Mouse (Mus musculus): ENCODE measurements at regions not wholly inside any gene's neighbourhood (a gene's known extent, or its start where the extent isn't known, plus 50 kb on each side); places are given as distances from the start of the nearest gene placed in this dataset.

DNA sequence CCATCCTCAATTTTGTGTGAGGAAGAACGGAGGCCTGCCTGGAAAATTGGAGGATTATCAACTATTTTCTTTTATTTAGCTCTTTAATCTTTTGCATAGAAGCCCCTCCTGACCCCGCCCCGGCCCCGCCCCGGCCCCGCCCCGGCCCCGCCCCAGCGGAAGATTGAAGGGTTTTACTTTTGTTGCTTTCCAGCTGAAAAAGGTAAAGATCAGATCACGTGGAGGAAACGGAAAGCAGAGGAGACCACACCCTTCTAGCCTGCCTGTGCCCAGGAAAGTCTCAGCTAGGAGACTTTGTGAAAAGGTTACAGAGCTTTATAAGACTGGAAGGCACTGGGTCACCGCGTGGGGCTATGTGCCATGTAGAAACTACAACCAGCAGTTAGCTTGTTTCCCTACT is 186.5 kb upstream of the Ccdc122 start:
- H3K9ac ChIP-seq (replicated peaks; ENCODE audit: low read depth, low read length), result no peak overlapping the region
- H3K4me1 ChIP-seq (ENCODE audit: control insufficient read depth, insufficient read depth), result peaks cover 9% of the 10 kb centered on the region; the same call in 1 of the 2 replicates
- DNase-seq (ENCODE audit: low spot score), result no peak
- H3K36me3 ChIP-seq (replicated peaks; ENCODE audit: control insufficient read depth, insufficient read depth, low read length), result no peaks in the 10 kb centered on the region
- no peaks in the 10 kb centered on the region for H3K9me3 ChIP-seq (replicated peaks; ENCODE audit: control insufficient read depth, low read length)
- TF ChIP-seq EP300 (IDR thresholded peaks at IDR 0.05; ENCODE audit: low read depth), result no peak
- no peak for TF ChIP-seq CTCF (IDR thresholded peaks at IDR 0.05; ENCODE audit: low read depth)
- no peak overlapping the region for H3K27ac ChIP-seq (ENCODE audit: low read depth)
- no peak overlapping the region for H3K4me3 ChIP-seq (ENCODE audit: low read depth, low read length)
- no peak overlapping the region for H3K4me2 ChIP-seq (ENCODE audit: low read depth, low read length)
- H3K27me3 ChIP-seq (ENCODE audit: control insufficient read depth, insufficient read depth, low read length), result no peaks in the 10 kb centered on the region
- whole genome bisulfite sequencing, result 45% methylated on average over 13 of the region's 13 CpGs
- ATAC-seq (ENCODE audit: insufficient read depth, low read depth), result no peak

DNA sequence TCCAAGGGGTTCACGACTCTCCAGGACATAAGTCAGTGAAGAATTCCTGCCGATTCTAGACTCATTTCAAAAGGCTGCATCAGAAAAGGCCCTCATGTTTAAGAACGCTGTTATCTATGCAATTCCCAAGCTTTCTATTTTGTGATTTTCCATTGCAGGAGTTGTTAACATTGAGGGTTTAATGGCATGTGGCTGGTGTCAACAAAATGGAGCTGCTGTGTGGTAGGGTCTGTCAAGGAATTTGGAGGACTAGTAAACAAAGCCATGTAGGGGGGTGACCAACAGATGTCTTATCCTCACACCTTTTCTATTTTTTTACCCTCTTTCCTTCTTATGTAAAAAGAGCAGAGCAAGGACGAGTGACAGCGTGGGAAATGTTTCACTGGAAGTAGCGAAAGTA is 186.9 kb upstream of the Ccdc122 start:
- H3K4me2 ChIP-seq (ENCODE audit: low read depth, low read length), result no peak overlapping the region
- ATAC-seq (ENCODE audit: insufficient read depth, low read depth), result no peak
- no peaks in the 10 kb centered on the region for H3K36me3 ChIP-seq (replicated peaks; ENCODE audit: control insufficient read depth, insufficient read depth, low read length)
- H3K27me3 ChIP-seq (ENCODE audit: control insufficient read depth, insufficient read depth, low read length), result no peaks in the 10 kb centered on the region
- no peak for DNase-seq (ENCODE audit: low spot score)
- H3K9ac ChIP-seq (replicated peaks; ENCODE audit: low read depth, low read length), result no peak overlapping the region
- H3K27ac ChIP-seq (ENCODE audit: low read depth), result no peak overlapping the region
- H3K4me1 ChIP-seq (ENCODE audit: control insufficient read depth, insufficient read depth), result peaks cover 9% of the 10 kb centered on the region; the same call in 1 of the 2 replicates
- no peak overlapping the region for H3K4me3 ChIP-seq (ENCODE audit: low read depth, low read length)
- H3K9me3 ChIP-seq (replicated peaks; ENCODE audit: control insufficient read depth, low read length), result no peaks in the 10 kb centered on the region
- TF ChIP-seq EP300 (IDR thresholded peaks at IDR 0.05; ENCODE audit: low read depth), result no peak
- no peak for TF ChIP-seq CTCF (IDR thresholded peaks at IDR 0.05; ENCODE audit: low read depth)
- 64% methylated on average over 6 of the region's 6 CpGs for WGBS

DNA sequence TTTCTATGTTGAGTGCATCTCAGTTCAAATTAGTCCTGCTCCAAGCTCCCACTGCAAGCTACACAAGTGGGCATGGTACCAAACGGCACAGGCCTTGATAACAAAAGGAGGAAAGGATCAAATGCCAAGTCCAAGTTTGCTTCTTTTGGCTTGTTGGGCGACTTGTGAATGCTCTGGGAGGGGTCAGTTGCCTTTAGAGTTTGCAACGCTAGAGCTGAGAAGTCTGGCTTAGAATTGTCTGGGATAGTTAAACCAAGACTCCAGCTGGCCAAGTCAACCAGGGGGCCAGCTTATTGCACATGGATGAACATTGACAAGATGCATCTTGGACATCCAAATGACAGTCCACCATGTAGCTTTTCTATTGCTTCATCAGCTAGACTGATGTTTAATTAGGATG is 187.5 kb upstream of the Ccdc122 start:
- Histone ChIP-seq H3K27ac (ENCODE audit: low read depth) (no peak overlapping the region), H3K36me3 (replicated peaks; ENCODE audit: control insufficient read depth, insufficient read depth, low read length) (no peaks in the 10 kb centered on the region), H3K9me3 (replicated peaks; ENCODE audit: control insufficient read depth, low read length) (no peaks in the 10 kb centered on the region), H3K4me3 (ENCODE audit: low read depth, low read length) (no peak overlapping the region), H3K9ac (replicated peaks; ENCODE audit: low read depth, low read length) (no peak overlapping the region), H3K4me2 (ENCODE audit: low read depth, low read length) (no peak overlapping the region), H3K27me3 (ENCODE audit: control insufficient read depth, insufficient read depth, low read length) (no peaks in the 10 kb centered on the region), H3K4me1 (ENCODE audit: control insufficient read depth, insufficient read depth) (peaks cover 9% of the 10 kb centered on the region; the same call in 1 of the 2 replicates)
- DNase-seq (ENCODE audit: low spot score) (no peak), ATAC-seq (ENCODE audit: insufficient read depth, low read depth) (no peak)
- WGBS, result 39% methylated on average over 3 of the region's 3 CpGs
- TF ChIP-seq CTCF (IDR thresholded peaks at IDR 0.05; ENCODE audit: low read depth), result no peak
- TF ChIP-seq EP300 (IDR thresholded peaks at IDR 0.05; ENCODE audit: low read depth), result no peak

DNA sequence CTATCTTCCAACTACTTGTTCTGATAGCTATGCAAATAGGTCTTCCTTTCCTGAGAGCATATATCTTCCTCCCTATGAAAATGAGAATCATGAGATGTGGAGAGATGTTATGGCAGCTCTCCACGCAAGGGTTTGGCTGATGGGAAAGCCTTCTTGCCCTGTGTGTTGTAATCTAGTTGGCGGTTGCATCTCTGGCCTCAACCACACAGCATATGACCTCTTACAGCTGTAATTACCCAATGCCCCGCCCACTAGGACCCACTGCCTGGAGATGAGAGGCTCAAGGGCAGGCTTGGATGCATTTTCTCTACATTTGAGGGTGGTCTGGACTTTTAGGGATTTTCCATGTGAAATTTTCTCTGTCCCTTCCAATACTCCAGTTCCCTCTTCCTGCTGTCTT is 190.9 kb upstream of the Ccdc122 start:
- Histone ChIP-seq H3K27ac (ENCODE audit: low read depth) (no peak overlapping the region), H3K4me1 (ENCODE audit: control insufficient read depth, insufficient read depth) (peaks cover 4% of the 10 kb centered on the region; the same call in 1 of the 2 replicates), H3K4me2 (ENCODE audit: low read depth, low read length) (no peak overlapping the region), H3K9ac (replicated peaks; ENCODE audit: low read depth, low read length) (no peak overlapping the region), H3K27me3 (ENCODE audit: control insufficient read depth, insufficient read depth, low read length) (no peaks in the 10 kb centered on the region), H3K36me3 (replicated peaks; ENCODE audit: control insufficient read depth, insufficient read depth, low read length) (no peaks in the 10 kb centered on the region), H3K9me3 (replicated peaks; ENCODE audit: control insufficient read depth, low read length) (no peaks in the 10 kb centered on the region), H3K4me3 (ENCODE audit: low read depth, low read length) (no peak overlapping the region)
- DNase-seq (ENCODE audit: low spot score) (no peak), ATAC-seq (ENCODE audit: insufficient read depth, low read depth) (no peak)
- WGBS, result 77% methylated on average over 3 of the region's 3 CpGs
- TF ChIP-seq CTCF (IDR thresholded peaks at IDR 0.05; ENCODE audit: low read depth) (no peak), EP300 (IDR thresholded peaks at IDR 0.05; ENCODE audit: low read depth) (no peak)

GRCm38 (mm10) chr14:76844717-76845116 is 191.9 kb upstream of the Ccdc122 start:
- Histone ChIP-seq H3K9me3 (replicated peaks; ENCODE audit: control insufficient read depth, low read length) (no peaks in the 10 kb centered on the region), H3K4me2 (ENCODE audit: low read depth, low read length) (no peak overlapping the region), H3K27me3 (ENCODE audit: control insufficient read depth, insufficient read depth, low read length) (no peaks in the 10 kb centered on the region), H3K36me3 (replicated peaks; ENCODE audit: control insufficient read depth, insufficient read depth, low read length) (no peaks in the 10 kb centered on the region), H3K27ac (ENCODE audit: low read depth) (no peak overlapping the region), H3K4me3 (ENCODE audit: low read depth, low read length) (no peak overlapping the region), H3K9ac (replicated peaks; ENCODE audit: low read depth, low read length) (no peak overlapping the region), H3K4me1 (ENCODE audit: control insufficient read depth, insufficient read depth) (peaks cover 4% of the 10 kb centered on the region; the same call in 1 of the 2 replicates)
- ATAC-seq (ENCODE audit: insufficient read depth, low read depth) (no peak), DNase-seq (ENCODE audit: low spot score) (no peak)
- 94% methylated on average over 1 of the region's 1 CpGs for WGBS
- no peak for TF ChIP-seq CTCF (IDR thresholded peaks at IDR 0.05; ENCODE audit: low read depth)
- TF ChIP-seq EP300 (IDR thresholded peaks at IDR 0.05; ENCODE audit: low read depth), result no peak

DNA sequence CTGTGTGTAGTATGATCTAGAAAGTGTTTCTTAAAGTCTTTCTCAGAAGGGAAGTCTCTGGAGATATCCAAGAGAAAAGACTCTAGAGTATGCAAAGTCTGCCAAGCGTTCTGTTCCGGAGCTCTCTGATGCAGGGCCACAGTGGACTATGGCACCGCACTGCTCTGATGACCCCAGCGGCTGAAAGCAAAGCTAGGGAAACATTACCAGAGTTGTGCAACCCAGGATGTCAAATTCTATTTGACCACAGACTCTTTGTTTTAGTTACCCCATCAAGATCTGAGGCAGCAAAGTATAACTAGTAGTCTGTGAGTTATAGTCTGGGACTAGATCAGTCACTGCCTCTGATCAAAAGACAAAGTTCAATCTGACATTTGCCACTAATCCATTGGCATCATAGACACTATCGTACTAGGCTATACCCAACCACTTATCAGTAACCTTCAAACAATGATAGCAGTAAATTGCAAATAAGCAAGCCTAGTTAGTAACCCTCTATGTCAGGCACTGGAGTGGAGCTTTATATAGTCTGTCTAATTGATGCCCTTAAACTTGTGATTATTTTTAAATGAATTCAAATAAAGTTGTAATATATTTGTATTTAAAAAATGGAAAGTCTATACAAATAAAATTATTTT is 198.9 kb upstream of the Ccdc122 start:
- no peak overlapping the region for H3K4me3 ChIP-seq (ENCODE audit: low read depth, low read length)
- no peaks in the 10 kb centered on the region for H3K27me3 ChIP-seq (ENCODE audit: control insufficient read depth, insufficient read depth, low read length)
- ATAC-seq (ENCODE audit: insufficient read depth, low read depth) (no peak), DNase-seq (ENCODE audit: low spot score) (no peak)
- no peak for TF ChIP-seq EP300 (IDR thresholded peaks at IDR 0.05; ENCODE audit: low read depth)
- TF ChIP-seq CTCF (IDR thresholded peaks at IDR 0.05; ENCODE audit: low read depth), result no peak
- no peak overlapping the region for H3K9ac ChIP-seq (replicated peaks; ENCODE audit: low read depth, low read length)
- WGBS, result 87% methylated on average over 5 of the region's 5 CpGs
- no peaks in the 10 kb centered on the region for H3K9me3 ChIP-seq (replicated peaks; ENCODE audit: control insufficient read depth, low read length)
- no peak overlapping the region for H3K27ac ChIP-seq (ENCODE audit: low read depth)
- no peak overlapping the region for H3K4me2 ChIP-seq (ENCODE audit: low read depth, low read length)
- H3K36me3 ChIP-seq (replicated peaks; ENCODE audit: control insufficient read depth, insufficient read depth, low read length), result no peaks in the 10 kb centered on the region
- H3K4me1 ChIP-seq (ENCODE audit: control insufficient read depth, insufficient read depth), result no peaks in the 10 kb centered on the region
